Mouse (Mus musculus): ENCODE measurements around the gene Runx2. TPM values are rescaled to one million over a fixed set of nuclear protein-coding genes. Genes with fewer than 3 reads are reported as not detected.

Gene Runx2
- polyA plus RNA-seq (2012; rRNA removed; ENCODE audit: low replicate concordance), result 5.6 and 14.3 TPM in 2 replicates

DNA sequence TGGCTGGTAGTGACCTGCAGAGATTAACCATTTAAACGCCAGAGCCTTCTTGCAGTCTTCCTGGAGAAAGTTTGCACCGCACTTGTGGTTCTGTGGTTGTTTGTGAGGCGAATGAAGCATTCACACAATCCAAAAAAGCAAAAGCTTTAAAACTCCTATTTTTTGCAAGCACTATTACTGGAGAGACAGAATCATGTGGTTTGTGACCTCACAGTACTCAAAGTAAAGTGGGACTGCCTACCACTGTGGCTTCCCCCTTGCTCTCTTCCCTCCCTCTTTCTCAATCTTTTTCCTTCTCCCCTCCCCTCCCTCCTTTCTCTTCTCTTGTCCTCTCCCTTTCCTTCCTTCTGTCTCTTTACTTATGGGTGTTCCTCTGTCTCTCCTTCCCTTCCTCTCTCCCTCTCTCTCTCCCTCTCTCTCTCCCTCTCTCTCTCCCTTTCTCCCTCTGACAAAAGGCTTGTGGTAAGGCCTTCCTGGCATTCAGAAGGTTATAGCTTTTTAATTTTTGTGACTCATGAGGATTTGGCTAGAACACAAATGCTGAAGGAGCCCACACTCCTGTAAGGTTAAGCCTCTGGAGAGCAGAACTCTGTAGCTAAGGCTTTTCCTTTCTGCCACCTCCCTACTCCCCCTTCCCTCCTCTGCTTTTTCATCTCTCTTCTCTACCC, at the start of gene Runx2:
TSS of gene Runx2 (minus strand) at position 290 of the 668 bp plus-strand sequence.

DNA sequence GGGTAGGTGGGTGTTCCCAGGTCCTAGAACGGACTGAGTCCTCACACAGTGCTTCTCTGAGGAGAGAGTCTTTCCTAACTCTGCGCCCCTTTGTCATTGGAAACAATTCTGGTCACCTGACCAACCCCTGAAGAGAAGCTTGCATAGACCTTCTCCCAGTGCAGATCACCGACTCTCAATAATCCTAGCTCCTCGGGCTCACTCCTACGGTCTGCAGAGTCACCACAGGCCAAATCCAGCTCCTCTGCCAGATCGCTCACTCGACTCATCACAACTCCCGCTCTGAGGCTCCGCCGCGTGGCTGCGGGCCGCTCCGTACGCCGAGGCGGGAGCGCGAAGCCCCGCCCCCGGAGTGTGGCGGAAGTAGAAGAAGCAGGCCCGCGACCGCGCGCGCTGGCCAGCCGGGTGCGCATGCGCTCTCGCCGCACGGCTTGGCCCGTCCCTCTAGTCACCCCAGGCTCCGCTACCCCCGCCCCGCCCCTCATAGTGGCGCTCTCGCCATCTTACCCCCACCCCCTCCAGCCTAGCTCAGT, 37.8 kb downstream of the Runx2 start, which contains the start of gene Supt3:
TSS of gene Supt3 (plus strand) at position 415 of the 533 bp plus-strand sequence.

Other genes starting within 250 kb of the Runx2 start
- 3.8 and 5.7 TPM in 2 replicates for gene Supt3, start 37.6 kb downstream of the Runx2 start, polyA plus RNA-seq (2012; rRNA removed; ENCODE audit: low replicate concordance)